Mouse (Mus musculus) neutrophil, adult 5-6 weeks (primary cell): ENCODE results near the gene Vmn1r40. TPM values are rescaled to one million over a fixed set of nuclear protein-coding genes. Genes with fewer than 3 reads are reported as not detected.

ENCODE experiments used
- ATAC-seq: fragments of 151-379, 151-347 bp; 2 replicates; pipeline ENCODE4 v1.8.0; 2017; ENCODE audit warnings: mild to moderate bottlenecking, moderate TSS enrichment; ENCODE audit not compliant: insufficient number of reproducible peaks, poor library complexity, low FRiP score, severe bottlenecking; ENCODE audit errors: extremely low read depth
- total RNA-seq: library from RNA; stranded (forward); fragments of 200-1000 nt; gene quantifications from 2 replicates; pipeline ENCODE4 v1.2.3, GENCODE M21; 2017

The Vmn1r40 gene
- total RNA-seq, 1 experiment from 2014 or later = not detected

DNA sequence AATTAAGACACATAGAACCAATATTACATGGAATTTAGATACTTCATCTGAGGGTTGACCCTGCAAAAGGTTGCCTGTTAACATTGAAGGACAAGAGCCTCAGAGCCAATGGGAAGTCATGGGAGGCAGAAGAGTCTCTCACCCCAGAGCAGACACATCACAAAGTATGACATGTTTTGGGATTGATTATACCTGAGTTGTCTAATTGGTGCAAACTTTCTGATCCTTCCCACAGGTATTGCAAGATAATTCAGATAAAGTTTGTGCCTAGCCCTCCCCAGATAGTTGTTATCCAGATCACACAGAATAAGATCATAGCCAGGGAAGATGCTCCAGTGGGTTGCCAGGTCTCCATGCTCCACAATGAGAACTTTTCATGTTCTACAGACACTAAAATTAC, 33.1 kb downstream of the Vmn1r40 start, which contains the start of gene Vmn1r41:
Vmn1r41 (plus strand) TSS at position 301 of the 400 bp plus-strand sequence.
- ATAC-seq = no peak

- no peak for ATAC-seq
These were observed 35.5 kb downstream of the Vmn1r40 start for GRCm38 (mm10) chr6:89742811-89743210.

Other genes starting within 250 kb of the Vmn1r40 start
- 0.58 and 1.6 TPM in 2 replicates for gene Chchd6, start 111.9 kb upstream of the Vmn1r40 start, total RNA-seq
- gene Txnrd3, start 63.6 kb upstream of the Vmn1r40 start, total RNA-seq = 3.5 and 5.5 TPM in 2 replicates
- gene Vmn1r41, start 33.2 kb downstream of the Vmn1r40 start, total RNA-seq = not detected in 2 replicates
- not detected in 2 replicates for gene Vmn1r42, start 168.9 kb downstream of the Vmn1r40 start, total RNA-seq
- 0.12 TPM in 1 of 2 replicates, not detected in the other for gene Vmn1r43, start 168.9 kb downstream of the Vmn1r40 start, total RNA-seq
- gene Vmn1r44, start 176.1 kb downstream of the Vmn1r40 start, total RNA-seq = not detected in 2 replicates
- gene Vmn1r45, start 233.1 kb downstream of the Vmn1r40 start, total RNA-seq = not detected in 2 replicates